Mouse (Mus musculus) CD4-positive, CD25-positive, alpha-beta regulatory T cell, adult 2 months (primary cell): ENCODE results near the gene Smad3.

Source experiments
- DNase-seq: peaks from one replicate; pipeline ENCODE4 v3.0.0-alpha.2; 2012; ENCODE audit warnings: low read depth, low spot score

Gene Smad3

DNA sequence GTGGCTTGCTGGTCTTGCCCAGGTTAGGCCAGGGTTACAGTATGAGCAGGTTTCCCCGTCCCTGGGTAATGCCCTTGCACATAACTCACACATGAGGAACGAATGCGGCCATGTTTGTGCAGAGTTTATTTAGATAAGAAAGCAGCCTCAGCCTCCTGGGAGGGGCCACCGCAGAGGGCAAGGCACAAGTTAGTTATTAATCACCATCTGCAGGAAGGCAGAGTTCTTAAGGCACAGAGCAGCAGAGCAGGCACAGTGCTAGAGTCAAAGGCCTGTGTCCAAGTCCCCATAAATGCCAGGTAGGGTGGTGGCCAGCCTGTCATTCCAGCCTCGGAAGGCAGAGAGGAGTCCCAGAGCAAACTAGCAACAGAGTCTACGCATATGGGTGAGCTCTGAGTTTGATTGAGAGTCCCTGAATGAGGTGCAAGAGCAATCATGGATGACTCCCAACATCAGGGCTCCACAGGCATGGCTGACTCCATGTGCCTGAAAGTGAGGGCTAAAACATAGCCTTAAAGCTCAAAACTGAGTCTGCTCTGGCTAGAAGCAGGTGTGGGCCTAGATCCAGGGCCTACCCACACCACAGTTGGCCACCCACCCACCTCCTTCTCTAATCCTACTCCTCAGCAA is 17.2 kb upstream of the Smad3 start:
- DNase-seq = no peak

- DNase-seq = no peak
Observed at GRCm38 (mm10) chr9:63772452-63772851, 14.7 kb upstream of the Smad3 start.

DNA sequence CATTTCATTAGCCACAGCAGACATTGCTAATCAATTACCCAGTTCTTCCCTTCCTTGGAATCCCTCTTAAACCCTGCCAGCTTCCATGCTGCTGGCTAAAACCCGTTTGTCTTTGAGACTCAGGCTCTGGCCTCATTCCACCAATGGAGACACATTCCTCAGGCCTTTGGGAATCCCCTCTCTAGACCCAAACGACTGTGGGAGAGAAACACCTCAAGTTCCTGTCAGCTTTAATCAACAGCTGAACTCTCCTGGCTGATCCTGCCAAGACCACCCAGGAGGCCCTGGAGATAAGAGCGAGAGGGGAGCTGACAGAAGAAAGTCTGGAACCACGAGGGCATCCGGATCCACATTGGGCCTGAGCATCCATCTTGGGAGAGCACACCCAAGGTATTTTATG is 13.9 kb upstream of the Smad3 start:
- DNase-seq = no peak

GRCm38 (mm10) chr9:63761367-63762094 is 3.7 kb upstream of the Smad3 start:
- peak; percentile 62 for DNase-seq

- no peak for DNase-seq
Observed at GRCm38 (mm10) chr9:63760783-63761182, 3.0 kb upstream of the Smad3 start.

- no peak for DNase-seq
Observed at GRCm38 (mm10) chr9:63759973-63760722, 2.4 kb upstream of the Smad3 start.

GRCm38 (mm10) chr9:63758641-63759391 is 1.0 kb upstream of the Smad3 start:
- peak; percentile 87 for DNase-seq

DNA sequence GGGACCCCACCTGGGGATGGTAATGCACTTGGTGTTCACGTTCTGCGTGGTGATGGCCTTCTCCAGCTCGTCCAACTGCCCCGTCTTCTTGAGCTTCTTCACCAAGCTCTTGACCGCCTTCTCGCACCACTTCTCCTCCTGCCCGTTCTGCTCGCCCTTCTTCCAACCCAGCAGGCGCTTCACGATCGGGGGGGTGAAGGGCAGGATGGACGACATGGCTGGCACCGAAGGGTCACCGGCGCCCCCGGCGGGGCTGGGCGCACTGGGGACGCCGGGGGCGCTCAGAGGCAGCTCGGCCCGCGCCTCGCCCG is 377 bp downstream of the Smad3 start:
- DNase-seq = no peak

GRCm38 (mm10) chr9:63756581-63757461 is 973 bp downstream of the Smad3 start:
- DNase-seq = peak; percentile 72

- no peak for DNase-seq
Observed at GRCm38 (mm10) chr9:63755671-63756543, 1.9 kb downstream of the Smad3 start.

DNA sequence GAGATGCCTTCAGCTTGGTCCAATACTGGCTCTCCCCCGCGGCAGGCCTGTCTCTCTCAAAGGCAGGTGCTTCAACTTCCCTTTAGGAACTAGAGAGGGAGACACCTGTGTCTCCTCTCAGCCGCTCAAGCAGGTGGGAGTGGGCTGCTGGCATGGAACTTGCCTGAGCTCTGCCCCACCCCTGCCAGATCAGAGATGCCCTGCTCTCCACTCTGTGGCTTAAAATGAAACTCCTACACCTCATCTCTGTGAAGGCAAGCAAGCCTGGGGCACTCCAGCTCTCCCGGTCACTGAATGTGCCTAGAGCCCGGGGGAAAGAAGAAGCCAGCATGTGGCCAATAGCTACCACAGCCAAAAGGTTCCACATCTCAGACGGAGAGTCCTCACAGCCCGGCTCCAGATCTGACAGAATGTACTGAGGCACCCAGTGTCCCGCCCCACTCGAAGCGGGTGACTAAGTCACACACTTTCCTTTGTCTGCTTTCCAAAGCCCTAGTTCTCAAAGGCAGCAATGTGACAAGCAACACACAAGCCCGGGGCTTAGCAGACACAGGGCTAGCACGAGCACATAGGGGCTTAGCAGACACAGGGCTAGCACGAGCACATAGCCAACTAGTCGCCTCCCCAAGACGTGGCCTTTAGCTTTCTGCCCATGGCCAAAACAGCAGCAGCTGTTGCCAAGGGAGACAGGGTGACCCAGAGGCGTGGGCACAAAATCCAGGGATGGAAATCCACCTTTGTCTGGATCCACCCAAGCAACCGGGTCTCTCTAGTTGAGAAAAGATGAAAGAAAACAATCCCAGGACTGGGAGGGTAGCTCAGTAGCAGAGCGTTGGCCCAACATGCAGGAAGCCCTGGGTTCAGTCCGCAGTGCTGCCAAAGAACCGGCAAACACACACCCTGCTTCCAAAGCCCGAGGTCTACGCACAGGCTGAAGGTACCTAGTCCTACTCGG is 3.0 kb downstream of the Smad3 start:
- peak; percentile 52 for DNase-seq

DNA sequence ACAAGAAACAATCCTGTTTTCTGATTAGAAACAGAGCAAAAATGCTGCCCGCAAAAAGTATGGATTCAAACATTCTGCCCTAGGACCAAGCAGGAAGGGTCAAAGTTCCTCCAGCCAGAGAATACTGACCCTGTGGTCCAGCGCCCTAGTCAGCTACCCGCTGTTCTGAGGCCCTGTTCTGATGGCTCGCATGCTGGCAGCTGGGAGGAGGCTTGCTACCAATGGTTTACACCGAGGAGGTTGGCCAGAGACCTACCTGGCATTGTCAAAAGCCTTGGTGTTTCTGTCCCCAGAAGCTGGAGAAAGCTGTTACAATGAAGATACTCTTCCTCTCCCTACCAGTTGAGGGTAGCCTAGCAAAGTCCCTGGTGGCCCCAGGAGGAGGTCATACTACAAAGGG is 3.8 kb downstream of the Smad3 start:
- no peak for DNase-seq

GRCm38 (mm10) chr9:63753359-63753758 is 4.4 kb downstream of the Smad3 start:
- no peak for DNase-seq

DNA sequence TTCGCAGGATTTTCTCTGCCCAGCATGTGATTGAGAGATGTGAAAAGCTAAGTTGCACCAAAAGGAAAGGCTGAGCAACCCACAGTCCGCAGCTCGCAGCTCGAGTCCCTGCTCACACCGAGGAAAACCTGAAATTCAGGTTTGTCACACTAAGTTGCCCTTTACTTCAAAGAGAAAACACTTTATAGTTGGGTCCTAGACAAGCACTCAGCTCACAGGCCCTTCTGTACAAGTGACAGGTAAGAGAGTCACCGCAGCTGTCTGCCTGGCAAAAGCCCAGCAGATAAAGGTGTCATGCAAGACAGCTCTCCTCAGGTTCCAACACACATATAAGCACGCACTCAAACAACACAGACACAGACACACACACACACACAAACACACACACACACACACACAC is 5.2 kb downstream of the Smad3 start:
- no peak for DNase-seq

DNA sequence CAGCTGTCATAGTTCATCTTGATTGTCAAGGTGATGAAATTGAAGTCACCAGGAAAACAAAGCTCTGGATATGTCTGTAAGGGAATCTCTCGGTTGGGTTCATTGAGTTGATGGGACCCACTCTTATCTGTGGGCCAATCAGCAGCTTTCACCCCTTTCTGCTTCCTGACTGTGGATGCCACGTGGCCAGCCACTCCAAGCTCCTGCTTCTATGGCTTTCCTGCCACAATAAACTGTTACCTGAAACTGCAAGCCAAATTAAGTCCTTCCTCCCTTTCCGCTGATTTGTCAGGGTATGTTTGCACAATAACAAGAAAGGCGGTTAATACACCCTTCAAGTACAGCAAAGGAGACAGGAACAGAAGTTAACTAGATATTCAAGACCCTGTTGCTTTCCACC is 6.5 kb downstream of the Smad3 start:
- DNase-seq = no peak

DNA sequence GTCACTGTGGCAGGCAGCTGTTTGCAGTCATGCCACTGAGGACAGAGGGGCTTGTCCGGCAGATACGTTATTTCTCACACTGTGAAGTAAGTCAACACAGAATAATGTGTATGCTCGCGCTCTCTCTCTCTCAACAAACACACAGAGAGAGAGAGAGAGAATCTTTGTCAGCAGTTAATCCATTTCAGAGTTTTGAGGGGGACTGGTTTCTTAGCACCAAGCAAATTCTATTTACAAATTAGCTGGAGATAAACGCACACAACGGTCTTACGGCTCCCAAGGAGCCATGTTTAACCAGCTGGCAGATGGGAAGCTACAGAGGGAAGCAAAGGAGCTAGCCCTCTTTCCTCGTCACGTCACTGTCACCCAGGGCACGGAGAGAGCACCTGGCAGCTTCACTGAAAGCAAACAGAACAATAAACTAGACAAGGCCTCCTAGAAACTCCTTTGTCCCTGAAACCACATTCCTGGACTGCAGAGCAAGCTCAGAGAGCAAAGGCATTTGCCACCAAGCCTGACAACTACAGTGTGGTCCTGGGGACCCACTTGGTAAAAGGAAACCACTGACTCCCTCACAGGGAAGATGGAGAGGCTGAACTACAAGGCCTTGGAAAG is 7.3 kb downstream of the Smad3 start:
- no peak for DNase-seq

GRCm38 (mm10) chr9:63749296-63749915 is 8.4 kb downstream of the Smad3 start:
- DNase-seq = no peak

GRCm38 (mm10) chr9:63747645-63748295 is 10.0 kb downstream of the Smad3 start:
- no peak for DNase-seq
